Mouse (Mus musculus): ENCODE results near the gene Cyb5r1.

The Cyb5r1 gene

DNA sequence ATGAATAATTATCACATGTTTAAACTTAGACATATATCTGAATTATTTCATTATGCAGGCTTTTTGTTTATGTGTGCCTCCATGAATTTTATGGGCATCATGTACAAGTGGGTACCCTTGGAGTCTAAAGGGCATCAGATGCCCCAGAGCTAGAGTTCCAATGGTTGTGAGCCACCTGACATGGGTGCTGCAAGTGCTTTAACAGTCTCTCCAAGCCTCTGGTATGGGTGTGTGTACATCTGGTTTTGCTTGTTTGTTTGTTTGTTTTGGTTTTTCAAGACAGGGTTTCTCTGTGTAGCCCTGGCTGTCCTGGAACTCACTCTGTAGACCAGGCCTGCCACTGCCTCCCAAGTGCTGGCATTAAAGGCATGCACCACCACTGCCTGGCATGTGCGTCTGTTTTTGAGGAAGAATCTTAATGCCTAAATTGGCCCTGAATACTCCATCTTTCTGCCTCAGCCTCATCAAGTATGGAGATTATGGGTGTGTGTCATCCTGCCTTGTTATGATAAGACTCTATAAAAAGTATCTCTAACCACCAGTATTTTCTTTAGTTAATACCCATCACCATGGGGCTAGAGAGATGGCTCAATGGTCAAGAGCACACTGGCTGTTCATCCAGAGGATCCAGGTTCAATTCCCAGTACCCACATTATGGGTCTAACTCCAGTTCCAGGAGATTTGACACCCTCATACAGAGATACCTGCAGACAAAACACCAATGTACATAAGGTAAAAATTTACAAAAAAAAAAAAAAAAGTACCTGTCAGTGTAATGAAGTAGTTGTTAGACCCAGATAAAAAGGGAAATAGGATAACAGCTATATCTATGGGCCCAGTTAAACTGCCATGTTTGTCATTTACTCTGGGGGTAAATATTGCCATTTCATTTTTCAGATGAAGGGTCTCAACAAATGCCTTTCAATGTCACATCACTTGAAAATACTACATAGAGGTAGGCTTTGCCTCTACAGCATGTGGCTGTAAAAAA is 55.2 kb downstream of the Cyb5r1 start:
- DNase-seq (ENCODE audit: low read depth, low spot score): no peak
